Mouse (Mus musculus): Measurements from ENCODE around the gene Fut7. TPM values are rescaled to one million over a fixed set of nuclear protein-coding genes. Genes with fewer than 3 reads are reported as not detected.
A peak's percentile ranks its signal among the peaks of the same experiment; 100 is the strongest.
"Not testable (repeated sequence)": the region's sequence is repeated elsewhere in the genome, so short reads cannot be mapped to it uniquely, and the experiment has no call there.

The Fut7 gene
- polyA plus RNA-seq, 1 experiment from 2014 or later: 1.2 TPM

GRCm38 (mm10) chr2:25413436-25413835 lies 9.6 kb upstream of the Fut7 start:
- not testable (repeated sequence) for H3K4me3 ChIP-seq (ENCODE audit: low read depth, low read length); H3K27me3 ChIP-seq (ENCODE audit: control insufficient read depth, insufficient read depth, low read depth, low read length); H3K9me3 ChIP-seq (replicated peaks; ENCODE audit: control insufficient read depth, low read length); H3K4me2 ChIP-seq (ENCODE audit: low read depth, low read length); H3K27ac ChIP-seq (ENCODE audit: low read length); H3K4me1 ChIP-seq (ENCODE audit: control insufficient read depth, low read depth, low read length); H3K36me3 ChIP-seq (ENCODE audit: control insufficient read depth, insufficient read depth); H3K9ac ChIP-seq (ENCODE audit: low read depth, low read length); ATAC-seq (ENCODE audit: low read depth)

- no peak overlapping the region for H3K4me3 ChIP-seq (ENCODE audit: low read depth, low read length)
- H3K9ac ChIP-seq (ENCODE audit: low read depth, low read length): no peak overlapping the region
- no peak for ATAC-seq (ENCODE audit: low read depth)
- no peaks in the 10 kb centered on the region for H3K9me3 ChIP-seq (replicated peaks; ENCODE audit: control insufficient read depth, low read length)
- 31% methylated on average over 3 of the region's 3 CpGs for WGBS (ENCODE audit: insufficient replicate concordance)
- no peaks in the 10 kb centered on the region for H3K36me3 ChIP-seq (ENCODE audit: control insufficient read depth, insufficient read depth)
- H3K4me1 ChIP-seq (ENCODE audit: control insufficient read depth, low read depth, low read length): no peaks in the 10 kb centered on the region
- no peak overlapping the region for H3K27ac ChIP-seq (ENCODE audit: low read length)
- no peaks in the 10 kb centered on the region for H3K27me3 ChIP-seq (ENCODE audit: control insufficient read depth, insufficient read depth, low read depth, low read length)
- H3K4me2 ChIP-seq (ENCODE audit: low read depth, low read length): no peak overlapping the region
These were observed 5.6 kb upstream of the Fut7 start for GRCm38 (mm10) chr2:25417426-25417825.

- Histone ChIP-seq H3K4me3 (ENCODE audit: low read depth, low read length) (no peak overlapping the region), H3K36me3 (ENCODE audit: control insufficient read depth, insufficient read depth) (no peaks in the 10 kb centered on the region), H3K9ac (ENCODE audit: low read depth, low read length) (no peak overlapping the region), H3K4me2 (ENCODE audit: low read depth, low read length) (no peak overlapping the region), H3K27me3 (ENCODE audit: control insufficient read depth, insufficient read depth, low read depth, low read length) (no peaks in the 10 kb centered on the region), H3K9me3 (replicated peaks; ENCODE audit: control insufficient read depth, low read length) (no peaks in the 10 kb centered on the region), H3K4me1 (ENCODE audit: control insufficient read depth, low read depth, low read length) (no peaks in the 10 kb centered on the region), H3K27ac (ENCODE audit: low read length) (no peak overlapping the region)
- 0 out of 2 replicates have a peak, but pooled peaks have one; percentile 28 for ATAC-seq (ENCODE audit: low read depth)
- WGBS (ENCODE audit: insufficient replicate concordance): 22% methylated on average over 3 of the region's 3 CpGs
These were observed 1.2 kb upstream of the Fut7 start for GRCm38 (mm10) chr2:25421896-25422295.

GRCm38 (mm10) chr2:25423626-25424025 lies 559 bp downstream of the Fut7 start:
- Histone ChIP-seq H3K36me3 (ENCODE audit: control insufficient read depth, insufficient read depth) (no peaks in the 10 kb centered on the region), H3K9me3 (replicated peaks; ENCODE audit: control insufficient read depth, low read length) (no peaks in the 10 kb centered on the region), H3K9ac (ENCODE audit: low read depth, low read length) (no peak overlapping the region), H3K4me1 (ENCODE audit: control insufficient read depth, low read depth, low read length) (peaks cover 2% of the 10 kb centered on the region), H3K4me3 (ENCODE audit: low read depth, low read length) (no peak overlapping the region), H3K27ac (ENCODE audit: low read length) (no peak overlapping the region), H3K4me2 (ENCODE audit: low read depth, low read length) (0 out of 2 replicates have a peak overlapping the region, but pooled peaks have one; percentile 9), H3K27me3 (ENCODE audit: control insufficient read depth, insufficient read depth, low read depth, low read length) (no peaks in the 10 kb centered on the region; the same call in 1 of the 2 replicates)
- ATAC-seq (ENCODE audit: low read depth): no peak
- WGBS (ENCODE audit: insufficient replicate concordance): 18% methylated on average over 1 of the region's 1 CpGs

- no peaks in the 10 kb centered on the region for H3K36me3 ChIP-seq (ENCODE audit: control insufficient read depth, insufficient read depth)
- H3K4me1 ChIP-seq (ENCODE audit: control insufficient read depth, low read depth, low read length): peaks cover 6% of the 10 kb centered on the region
- H3K9ac ChIP-seq (ENCODE audit: low read depth, low read length): no peak overlapping the region
- no peak overlapping the region for H3K27ac ChIP-seq (ENCODE audit: low read length)
- WGBS (ENCODE audit: insufficient replicate concordance): 58% methylated on average over 27 of the region's 27 CpGs
- no peak overlapping the region for H3K4me3 ChIP-seq (ENCODE audit: low read depth, low read length)
- no peak for ATAC-seq (ENCODE audit: low read depth)
- H3K27me3 ChIP-seq (ENCODE audit: control insufficient read depth, insufficient read depth, low read depth, low read length): peaks cover 11% of the 10 kb centered on the region
- no peak overlapping the region for H3K4me2 ChIP-seq (ENCODE audit: low read depth, low read length)
- H3K9me3 ChIP-seq (replicated peaks; ENCODE audit: control insufficient read depth, low read length): no peaks in the 10 kb centered on the region
These were observed 2.4 kb downstream of the Fut7 start for GRCm38 (mm10) chr2:25425481-25425880.

GRCm38 (mm10) chr2:25426721-25427191 lies 3.7 kb downstream of the Fut7 start:
- H3K4me2 ChIP-seq (ENCODE audit: low read depth, low read length): no peak overlapping the region
- no peak for ATAC-seq (ENCODE audit: low read depth)
- no peak overlapping the region for H3K27ac ChIP-seq (ENCODE audit: low read length)
- H3K4me3 ChIP-seq (ENCODE audit: low read depth, low read length): no peak overlapping the region
- no peaks in the 10 kb centered on the region for H3K36me3 ChIP-seq (ENCODE audit: control insufficient read depth, insufficient read depth)
- no peak overlapping the region for H3K9ac ChIP-seq (ENCODE audit: low read depth, low read length)
- WGBS (ENCODE audit: insufficient replicate concordance): 8% methylated on average over 5 of the region's 5 CpGs
- peaks cover 6% of the 10 kb centered on the region for H3K4me1 ChIP-seq (ENCODE audit: control insufficient read depth, low read depth, low read length)
- peaks cover 11% of the 10 kb centered on the region for H3K27me3 ChIP-seq (ENCODE audit: control insufficient read depth, insufficient read depth, low read depth, low read length)
- H3K9me3 ChIP-seq (replicated peaks; ENCODE audit: control insufficient read depth, low read length): no peaks in the 10 kb centered on the region

GRCm38 (mm10) chr2:25427256-25427655 lies 4.2 kb downstream of the Fut7 start:
- Histone ChIP-seq H3K27me3 (ENCODE audit: control insufficient read depth, insufficient read depth, low read depth, low read length) (peaks cover 11% of the 10 kb centered on the region), H3K4me2 (ENCODE audit: low read depth, low read length) (no peak overlapping the region), H3K9me3 (replicated peaks; ENCODE audit: control insufficient read depth, low read length) (no peaks in the 10 kb centered on the region), H3K36me3 (ENCODE audit: control insufficient read depth, insufficient read depth) (no peaks in the 10 kb centered on the region), H3K9ac (ENCODE audit: low read depth, low read length) (no peak overlapping the region), H3K27ac (ENCODE audit: low read length) (no peak overlapping the region), H3K4me3 (ENCODE audit: low read depth, low read length) (no peak overlapping the region), H3K4me1 (ENCODE audit: control insufficient read depth, low read depth, low read length) (peaks cover 6% of the 10 kb centered on the region)
- 69% methylated on average over 5 of the region's 5 CpGs for WGBS (ENCODE audit: insufficient replicate concordance)
- ATAC-seq (ENCODE audit: low read depth): no peak

- Histone ChIP-seq H3K4me3 (ENCODE audit: low read depth, low read length) (peak within 1 kb of the TSS; percentile 65), H3K27ac (ENCODE audit: low read length) (no peak within 1 kb of the TSS), H3K27me3 (ENCODE audit: control insufficient read depth, insufficient read depth, low read depth, low read length) (peaks cover 11% of the 10 kb centered on the region), H3K9ac (ENCODE audit: low read depth, low read length) (peak within 1 kb of the TSS; percentile 68), H3K36me3 (ENCODE audit: control insufficient read depth, insufficient read depth) (no peaks in the 10 kb centered on the region), H3K4me2 (ENCODE audit: low read depth, low read length) (peak within 1 kb of the TSS; percentile 94), H3K4me1 (ENCODE audit: control insufficient read depth, low read depth, low read length) (peaks cover 6% of the 10 kb centered on the region), H3K9me3 (replicated peaks; ENCODE audit: control insufficient read depth, low read length) (no peaks in the 10 kb centered on the region)
- under 1% methylated on average over 87 of the region's 89 CpGs for WGBS (ENCODE audit: insufficient replicate concordance)
- peak; percentile 91 for ATAC-seq (ENCODE audit: low read depth)
These were observed 5.6 kb downstream of the Fut7 start, which contains the start of gene Abca2 for GRCm38 (mm10) chr2:25428442-25429236. TSS of gene Abca2 (plus strand) at chr2:25428703.

- Histone ChIP-seq H3K4me1 (ENCODE audit: control insufficient read depth, low read depth, low read length) (peaks cover 6% of the 10 kb centered on the region), H3K36me3 (ENCODE audit: control insufficient read depth, insufficient read depth) (no peaks in the 10 kb centered on the region), H3K27me3 (ENCODE audit: control insufficient read depth, insufficient read depth, low read depth, low read length) (peaks cover 11% of the 10 kb centered on the region), H3K27ac (ENCODE audit: low read length) (no peak overlapping the region), H3K4me2 (ENCODE audit: low read depth, low read length) (peak overlapping the region; percentile 94), H3K4me3 (ENCODE audit: low read depth, low read length) (peak overlapping the region; percentile 65; the same call in 1 of the 2 replicates), H3K9me3 (replicated peaks; ENCODE audit: control insufficient read depth, low read length) (no peaks in the 10 kb centered on the region), H3K9ac (ENCODE audit: low read depth, low read length) (no peak overlapping the region)
- 60% methylated on average over 5 of the region's 5 CpGs for WGBS (ENCODE audit: insufficient replicate concordance)
- no peak for ATAC-seq (ENCODE audit: low read depth)
These were observed 6.5 kb downstream of the Fut7 start for GRCm38 (mm10) chr2:25429435-25430180.
